Mouse (Mus musculus) left cerebral cortex, adult 8-10 months (tissue): Measurements from ENCODE around the gene Hspb9. TPM values are rescaled to one million over a fixed set of nuclear protein-coding genes. Genes with fewer than 3 reads are reported as not detected.

Source experiments
- DNase-seq, 2 experiments: peaks; one replicate each; pipeline ENCODE4 v3.0.0; 2022; ENCODE audit warnings: low spot score in 2 of 2
- total RNA-seq, 4 experiments: library from RNA; stranded (reverse); gene quantifications; 2 replicates each; pipeline ENCODE4 v1.2.4; 2022

Hspb9 gene
- total RNA-seq, 4 experiments from 2014 or later: not detected

DNA sequence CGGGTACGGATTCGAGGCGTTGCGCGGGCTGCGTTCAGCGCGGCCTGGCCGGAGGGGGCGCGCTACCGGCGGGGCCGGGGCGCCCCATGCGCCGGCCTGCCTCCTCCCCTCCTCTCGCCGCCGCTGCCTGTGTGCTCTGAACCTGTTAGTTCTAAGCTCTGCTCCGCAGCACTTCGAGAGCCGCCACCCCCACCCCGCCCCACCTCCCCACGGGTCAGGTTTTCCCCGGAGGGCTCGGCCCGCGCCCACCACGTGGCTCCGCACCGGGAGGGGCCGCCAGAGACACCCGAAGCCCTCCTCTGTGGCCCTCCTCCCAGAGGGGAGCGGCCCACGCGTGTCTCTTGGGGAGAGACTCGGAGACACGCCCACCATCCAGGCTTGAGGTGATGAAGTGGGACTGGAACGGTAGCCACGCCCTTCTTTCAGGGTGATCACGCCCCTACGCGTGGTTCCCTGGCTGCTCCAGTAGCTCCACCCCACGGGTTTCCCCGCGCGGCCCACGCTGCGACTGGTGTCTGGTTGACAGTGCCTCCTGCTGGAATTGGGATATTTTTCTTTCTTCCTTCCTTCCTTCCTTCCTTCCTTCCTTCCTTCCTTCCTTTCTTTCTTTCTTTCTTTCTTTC, 46.1 kb downstream of the Hspb9 start, which contains the start of gene Kcnh4:
Gene Kcnh4, minus strand, starts transcription at position 332 of the 623 bp plus-strand sequence.
- DNase-seq: peak; percentile 75 to 96

DNA sequence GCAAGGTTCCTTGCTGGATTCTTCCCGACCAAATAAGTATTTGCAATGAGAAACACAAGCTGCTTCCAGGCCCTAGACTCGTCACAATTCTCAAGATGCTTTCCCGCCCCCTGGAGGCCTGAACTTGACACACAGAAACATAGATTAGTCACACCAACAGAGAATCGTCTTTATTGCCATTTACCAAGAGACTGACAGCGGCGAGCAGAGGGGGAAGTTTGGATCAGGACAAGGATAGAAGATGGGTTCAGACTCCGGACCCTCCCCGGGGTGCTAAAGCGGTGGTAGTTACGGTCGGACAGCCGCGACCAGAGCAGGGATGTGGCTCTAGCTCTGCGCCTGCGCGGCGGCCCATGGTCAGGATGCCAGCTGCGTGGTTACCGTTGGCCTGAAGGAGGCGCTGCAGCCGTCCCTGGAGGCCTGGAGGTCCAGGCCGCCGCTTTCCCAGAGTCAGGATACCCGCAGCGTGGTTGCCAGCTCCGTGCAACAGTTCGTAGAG, 47.9 kb downstream of the Hspb9 start:
- peak; percentile 75 to 83 for DNase-seq

DNA sequence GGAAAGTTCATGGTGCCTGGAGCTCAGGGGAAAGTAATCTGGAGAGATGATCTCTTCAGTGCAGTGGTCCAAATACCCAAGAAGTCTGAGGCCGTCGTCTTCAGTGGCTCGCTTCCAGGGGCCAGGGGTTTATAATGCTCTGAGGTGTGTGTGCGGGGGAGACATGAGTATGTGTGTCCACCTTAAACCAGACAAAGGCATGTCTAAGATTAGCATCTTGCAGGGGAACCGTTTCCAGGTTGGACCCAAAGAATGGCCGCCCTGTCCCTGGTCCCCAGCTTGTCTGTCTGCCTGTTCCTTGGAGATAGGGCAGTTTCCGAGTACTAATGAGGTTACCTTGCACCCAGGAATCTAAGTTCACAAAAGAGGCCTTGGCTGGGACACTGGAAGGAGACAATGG, 49.2 kb downstream of the Hspb9 start, which contains the start of gene Hcrt:
Gene Hcrt, minus strand, starts transcription at position 101 of the 400 bp plus-strand sequence.
- no peak for DNase-seq

Other genes with a start within 250 kb of the Hspb9 start
- 10 to 100 TPM; 94.8 to 99.9 (median 97.3) TPM for gene Klhl11, start 241.1 kb upstream of the Hspb9 start, total RNA-seq
- gene Acly, start 185.8 kb upstream of the Hspb9 start, total RNA-seq: 100 to 1,000 TPM; 150 to 164 (median 156) TPM
- 1 to 10 TPM in 3 of 4 experiments, under 1 TPM in 1; 0.98 to 2.2 (median 1.8) TPM for gene Ttc25, start 168.2 kb upstream of the Hspb9 start, total RNA-seq
- 100 to 1,000 TPM; 220 to 251 (median 229) TPM for gene Cnp, start 138.9 kb upstream of the Hspb9 start, total RNA-seq
- 10 to 100 TPM; 12.1 to 15.5 (median 13.2) TPM for gene Nkiras2, start 94.6 kb upstream of the Hspb9 start, total RNA-seq
- 100 to 1,000 TPM; 241 to 278 (median 260) TPM for gene Dnajc7, start 93.7 kb upstream of the Hspb9 start, total RNA-seq
- gene Zfp385c, start 21.4 kb upstream of the Hspb9 start, total RNA-seq: 1 to 10 TPM in 1 of 4 experiments, under 1 TPM in 3; 0.11 to 1.1 (median 0.40) TPM
- gene Dhx58, start 9.6 kb upstream of the Hspb9 start, total RNA-seq: 1 to 10 TPM; 1.6 to 2.1 (median 1.8) TPM
- gene Kat2a, start 1.4 kb upstream of the Hspb9 start, total RNA-seq: 10 to 100 TPM; 56.6 to 62.8 (median 59.2) TPM
- 100 to 1,000 TPM; 148 to 157 (median 154) TPM for gene Rab5c, start 24.4 kb downstream of the Hspb9 start, total RNA-seq
- 10 to 100 TPM; 18.4 to 20.2 (median 18.7) TPM for gene Kcnh4, start 46.1 kb downstream of the Hspb9 start, total RNA-seq
- not detected for gene Hcrt, start 49.1 kb downstream of the Hspb9 start, total RNA-seq
- gene Ghdc, start 57.1 kb downstream of the Hspb9 start, total RNA-seq: 1 to 10 TPM; 6.6 to 9.2 (median 8.0) TPM
- gene Stat5b, start 136.9 kb downstream of the Hspb9 start, total RNA-seq: 10 to 100 TPM; 26.8 to 30.9 (median 30.6) TPM
- 1 to 10 TPM; 2.0 to 2.8 (median 2.1) TPM for gene Stat5a, start 145.5 kb downstream of the Hspb9 start, total RNA-seq
- 10 to 100 TPM; 39.0 to 54.7 (median 46.3) TPM for gene Stat3, start 225.7 kb downstream of the Hspb9 start, total RNA-seq